Mouse (Mus musculus) G1E-ER4 (cell line): ENCODE data around the gene Gpam. TPM values are rescaled to one million over a fixed set of nuclear protein-coding genes. Genes with fewer than 3 reads are reported as not detected.

Experiments
- GATA1 ChIP-seq: IDR thresholded peaks from one replicate; pipeline ENCODE4 v1.8.0; 2012; ENCODE audit warnings: low read length, inconsistent platforms
- polyA plus RNA-seq: library from polyadenylated mRNA; stranded (reverse); fragments of >175 nt; gene quantifications from 2 replicates; pipeline ENCODE4 v1.2.3, GENCODE M21; 2012

The Gpam gene
- polyA plus RNA-seq, 1 experiment: 6.7 TPM

- TF ChIP-seq GATA1: no peak
These were observed 29.6 kb downstream of the Gpam start for GRCm38 (mm10) chr19:55097396-55097967.

DNA sequence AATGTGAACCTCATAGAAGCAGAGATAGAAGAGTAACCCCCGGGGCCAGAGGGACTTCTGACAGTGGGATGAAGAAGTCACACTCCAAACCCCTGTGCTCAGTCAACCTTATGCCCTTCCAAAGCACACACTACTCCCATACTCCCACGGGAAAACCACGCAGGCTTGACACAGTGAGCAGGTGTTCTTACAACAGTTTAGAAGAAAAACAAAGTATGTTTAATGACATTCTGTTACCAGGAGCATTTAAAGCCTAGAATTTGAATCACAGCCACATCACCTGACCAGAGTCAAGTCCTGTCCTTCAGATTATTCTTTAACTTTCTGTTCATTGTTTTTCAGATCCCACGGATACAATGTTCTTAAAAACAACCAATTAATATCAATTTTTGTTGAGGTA is 30.4 kb downstream of the Gpam start:
- no peak for TF ChIP-seq GATA1

GRCm38 (mm10) chr19:55095547-55095946 is 31.5 kb downstream of the Gpam start:
- no peak for TF ChIP-seq GATA1

DNA sequence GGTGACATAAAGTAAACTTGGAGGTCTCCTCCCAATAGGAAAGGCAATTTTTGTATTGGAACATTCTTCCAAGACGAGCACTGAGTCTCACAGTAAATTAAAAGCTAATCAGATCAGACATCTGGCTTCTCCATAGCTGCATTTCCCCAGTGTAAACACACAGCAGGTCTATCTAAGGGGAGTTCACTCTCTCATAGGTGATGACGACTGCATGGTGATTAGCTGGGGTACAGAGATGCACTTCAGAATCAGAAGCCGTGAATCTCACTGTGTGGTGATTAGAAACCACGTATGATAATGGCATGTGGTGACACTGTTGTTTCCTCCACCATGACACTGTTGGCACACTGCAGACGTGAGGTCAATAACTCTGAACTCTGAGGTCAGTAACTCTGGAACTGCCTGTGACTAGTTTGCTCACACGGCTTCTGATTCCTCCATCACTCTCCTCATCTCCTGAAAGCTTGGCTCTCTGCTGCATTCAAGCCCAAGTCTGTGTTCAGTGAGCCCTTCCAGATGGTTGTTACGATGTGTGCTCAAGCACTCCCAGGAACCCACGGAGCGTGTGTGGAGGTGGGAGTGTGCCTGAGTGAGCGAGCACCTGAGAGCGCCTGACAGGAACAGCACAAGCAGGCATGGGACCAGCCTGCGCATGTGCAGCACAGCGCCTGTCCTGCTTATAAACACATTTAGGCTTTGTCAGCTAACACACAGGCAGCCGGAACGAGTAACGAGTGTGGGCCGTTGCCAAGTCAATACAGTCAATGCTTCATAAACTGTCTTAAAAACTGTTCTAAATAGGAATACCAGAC is 35.2 kb downstream of the Gpam start:
- TF ChIP-seq GATA1: no peak

- no peak for TF ChIP-seq GATA1
These were observed 36.2 kb downstream of the Gpam start for GRCm38 (mm10) chr19:55090885-55091284.

GRCm38 (mm10) chr19:55090142-55090541 is 36.9 kb downstream of the Gpam start:
- no peak for TF ChIP-seq GATA1

GRCm38 (mm10) chr19:55087776-55088175 is 39.3 kb downstream of the Gpam start:
- TF ChIP-seq GATA1: no peak

DNA sequence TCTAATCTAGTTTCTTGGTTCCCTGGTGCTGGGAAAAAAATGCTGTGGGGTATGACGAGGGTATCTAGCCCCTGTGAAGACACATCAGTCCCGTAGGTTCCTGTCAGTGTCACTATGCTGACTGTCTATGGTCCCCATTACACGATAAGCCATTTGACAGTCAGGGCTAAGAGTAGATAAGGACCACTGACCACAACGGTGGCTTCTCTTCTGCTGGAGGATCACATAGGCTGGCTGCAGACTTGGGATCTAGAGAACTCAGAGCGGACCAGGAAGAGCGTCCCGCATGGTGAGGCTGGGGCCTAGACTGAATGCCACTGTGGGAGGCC is 41.2 kb downstream of the Gpam start:
- no peak for TF ChIP-seq GATA1

DNA sequence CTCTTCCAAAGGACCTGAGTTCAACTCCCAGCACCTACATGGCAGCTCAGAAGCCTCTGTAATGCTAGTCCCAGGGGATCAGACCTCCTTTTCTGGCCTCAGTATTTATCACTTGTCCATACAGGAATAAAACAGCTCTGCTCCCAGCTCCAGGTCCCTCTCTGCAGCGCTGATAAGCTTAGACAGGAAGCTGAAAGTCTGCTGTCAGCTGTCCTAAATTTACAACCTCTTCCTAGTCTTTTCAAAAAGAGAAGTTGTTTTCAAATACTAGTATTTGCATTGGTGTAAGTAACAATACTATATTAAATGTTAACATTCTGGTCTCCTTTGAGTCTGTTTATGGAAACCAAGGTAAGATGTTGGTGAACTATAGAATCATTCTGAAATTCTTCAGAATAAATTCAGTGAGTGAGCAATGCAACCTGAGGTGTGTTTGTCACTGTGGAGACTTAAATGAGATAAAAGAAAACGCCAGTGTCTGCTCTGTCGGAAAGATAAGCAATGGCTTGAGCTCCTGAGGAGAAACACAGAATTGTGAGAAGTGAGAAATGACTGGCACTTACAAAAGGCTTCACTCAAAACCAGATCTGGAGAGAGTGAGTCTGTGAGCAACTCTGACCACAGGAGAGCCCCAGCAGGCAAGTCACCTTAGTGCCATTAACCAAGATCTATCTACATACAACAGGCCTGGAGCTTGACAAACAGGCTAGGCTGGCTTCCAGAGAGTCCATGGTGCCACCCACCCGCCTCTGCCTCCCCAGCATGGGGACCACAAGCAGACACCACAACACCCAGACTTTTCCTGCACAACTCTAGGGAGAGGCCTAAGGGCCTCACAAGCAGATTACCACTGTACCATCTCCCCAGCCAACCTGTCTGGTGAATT is 41.8 kb downstream of the Gpam start:
- peak; percentile 18 for TF ChIP-seq GATA1

- no peak for TF ChIP-seq GATA1
These were observed 50.2 kb downstream of the Gpam start for GRCm38 (mm10) chr19:55076822-55077221.

GRCm38 (mm10) chr19:55073004-55073403 is 54.0 kb downstream of the Gpam start:
- TF ChIP-seq GATA1: no peak

- no peak for TF ChIP-seq GATA1
These were observed 58.0 kb downstream of the Gpam start for GRCm38 (mm10) chr19:55069054-55069453.

- TF ChIP-seq GATA1: no peak
These were observed 63.8 kb downstream of the Gpam start for GRCm38 (mm10) chr19:55063272-55063671.

DNA sequence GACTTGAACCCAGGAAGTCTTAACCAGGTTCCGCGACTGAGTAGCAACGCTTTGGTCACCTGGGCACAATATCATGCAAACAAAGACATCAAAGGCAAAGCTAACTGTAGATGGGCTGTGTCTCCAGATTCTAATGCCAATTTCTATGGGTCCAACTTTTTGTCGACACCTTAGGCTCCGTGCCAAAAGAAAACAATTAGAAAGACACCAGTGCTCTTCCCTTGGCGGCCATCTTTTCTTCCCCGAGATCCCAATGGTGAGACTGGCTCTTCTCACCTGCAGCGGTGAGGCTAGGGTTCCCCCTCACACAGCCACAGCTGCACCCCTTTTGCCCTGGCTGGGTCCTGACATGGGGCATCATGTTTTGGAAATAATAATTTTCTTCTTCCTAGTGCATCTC is 64.5 kb downstream of the Gpam start:
- no peak for TF ChIP-seq GATA1

- TF ChIP-seq GATA1: no peak
These were observed 65.1 kb downstream of the Gpam start for GRCm38 (mm10) chr19:55061951-55062350.

- no peak for TF ChIP-seq GATA1
These were observed 65.6 kb downstream of the Gpam start for GRCm38 (mm10) chr19:55061447-55061901.
